10 mouse cellular contexts compared by ENCODE assay signal in genomic region chr1:74028881-74029266, GRCm38 (mm10).
DNase-seq lines count a peak whose midpoint lies in the region; ATAC-seq and TF ChIP-seq lines count a peak whose summit lies in the region.
"Had no signal": no experiment of that assay in that cellular context is flagged by ENCODE, and none has a peak within 500 bp of the region (broad histone marks: within the 10 kb centered on the region; RNA-seq: fewer than 3 reads in every experiment).

No protein-coding gene starts in this region.

- no peak overlapping the region for H3K9ac ChIP-seq in kidney, postnatal 0 days (ENCODE audit: low read depth, low read length)
- H3K9ac ChIP-seq: neural tube, embryonic 12.5 days had no signal

- 54% methylated on average over 5 of the region's 5 CpGs for WGBS in kidney, postnatal 0 days

- peaks cover 12% of the 10 kb centered on the region for H3K4me1 ChIP-seq in testis, adult 2 months (ENCODE audit: control insufficient read depth, insufficient read depth, low read length)
- H3K4me1 ChIP-seq in kidney, postnatal 0 days (replicated peaks; ENCODE audit: insufficient read depth, low read length) = peaks cover 91% of the 10 kb centered on the region

- no peaks in the 10 kb centered on the region for H3K27me3 ChIP-seq in testis, adult 2 months (ENCODE audit: control insufficient read depth, insufficient read depth, low read length)
- H3K27me3 ChIP-seq in kidney, postnatal 0 days (ENCODE audit: insufficient read depth, low read length) = no peaks in the 10 kb centered on the region
- H3K27me3 ChIP-seq: neural tube, embryonic 12.5 days had no signal

- no peak for DNase-seq in testis, postnatal 10 days (ENCODE audit: low spot score)
- DNase-seq in gastrocnemius, postnatal 36 days = peak; percentile 63 to 71
- DNase-seq in kidney, postnatal 0 days (ENCODE audit: low spot score) = no peak
- DNase-seq in T-cell, adult 2 months (ENCODE audit: low spot score) = no peak
- no peak for DNase-seq in layer of hippocampus, adult 2 months (ENCODE audit: low spot score in 2 of 2)
- DNase-seq: cerebellum, adult 9-10 months had no signal

- H3K4me2 ChIP-seq in kidney, postnatal 0 days (ENCODE audit: low read length) = no peak overlapping the region
- H3K4me2 ChIP-seq: neural tube, embryonic 12.5 days had no signal

- TF ChIP-seq POLR2A in testis, adult 2 months (IDR thresholded peaks at IDR 0.05; ENCODE audit: control insufficient read depth, low read depth, low read length) = no peak

- H3K4me3 ChIP-seq in testis, adult 2 months (ENCODE audit: control insufficient read depth, low read depth, low read length) = no peak overlapping the region
- no peak overlapping the region for H3K4me3 ChIP-seq in kidney, postnatal 0 days (replicated peaks; ENCODE audit: low read depth, low read length)
- no peak overlapping the region for H3K4me3 ChIP-seq in layer of hippocampus, adult 2 months
- H3K4me3 ChIP-seq: neural tube, embryonic 12.5 days had no signal

- H3K27ac ChIP-seq in testis, adult 2 months (ENCODE audit: control insufficient read depth, insufficient read depth, low read depth, low read length) = peak overlapping the region; percentile 50; the same call in 1 of the 2 replicates
- H3K27ac ChIP-seq in kidney, postnatal 0 days = peak overlapping the region; percentile 92
- no peak overlapping the region for H3K27ac ChIP-seq in layer of hippocampus, adult 2 months
- H3K27ac ChIP-seq: neural tube, embryonic 12.5 days had no signal

- intact Hi-C loops in gastrocnemius, postnatal 36 days (cut with DNase I) = no loop called here

- no peaks in the 10 kb centered on the region for H3K9me3 ChIP-seq in kidney, postnatal 0 days (replicated peaks; ENCODE audit: low read length)
- H3K9me3 ChIP-seq: neural tube, embryonic 12.5 days had no signal

- ATAC-seq in kidney, postnatal 0 days (replicated peaks; ENCODE audit: low FRiP score, low read depth) = no peak
- no peak for ATAC-seq in erythroblast, adult 5-6 weeks (replicated peaks; ENCODE audit: low FRiP score, poor library complexity, severe bottlenecking)
- no peak for ATAC-seq in granulocyte monocyte progenitor cell, adult 5-6 weeks (replicated peaks; ENCODE audit: poor library complexity, severe bottlenecking)

- no peaks in the 10 kb centered on the region for H3K36me3 ChIP-seq in testis, adult 2 months (ENCODE audit: control insufficient read depth, insufficient read depth, low read length)
- no peaks in the 10 kb centered on the region for H3K36me3 ChIP-seq in kidney, postnatal 0 days (ENCODE audit: insufficient read depth, low read length)
- H3K36me3 ChIP-seq: neural tube, embryonic 12.5 days had no signal

- no peak for TF ChIP-seq CTCF in testis, adult 2 months (IDR thresholded peaks at IDR 0.05; ENCODE audit: control insufficient read depth, insufficient read depth, insufficient replicate concordance, low read depth, low read length)
- no peak for TF ChIP-seq CTCF in kidney, postnatal 0 days (IDR thresholded peaks at IDR 0.05; ENCODE audit: low read depth)
- no peak for TF ChIP-seq CTCF in layer of hippocampus, adult 2 months (conservative IDR thresholded peaks at IDR 0.05)

Comparison
In these comparisons a context has a peak if more than half of its experiments do, and no peak if none do; other contexts are left out.
1. DNase-seq: peak in gastrocnemius, postnatal 36 days (2 of 2); none in testis, postnatal 10 days (single experiment), kidney, postnatal 0 days (single experiment), T-cell, adult 2 months (single experiment) and layer of hippocampus, adult 2 months (0 of 2).